Mouse (Mus musculus): Measurements from ENCODE around the gene Slc27a5.

GRCm38 (mm10) chr7:12966104-12966845, 31.7 kb downstream of the Slc27a5 start:
- TF ChIP-seq POLR2A (IDR thresholded peaks at IDR 0.05; ENCODE audit: control insufficient read depth in 1 of 2, insufficient read depth in 1 of 2, low read depth in 1 of 2, low read length in 2 of 2, poor library complexity in 1 of 2) (no peak), CTCF (IDR thresholded peaks at IDR 0.05 in 2 of 3, conservative IDR thresholded peaks at IDR 0.05 in 1 of 3; ENCODE audit: control insufficient read depth in 1 of 3, insufficient read depth in 1 of 3, low read depth in 2 of 3, low read length in 3 of 3, poor library complexity in 1 of 3, severe bottlenecking in 1 of 3) (no peak), MAFK (IDR thresholded peaks at IDR 0.05; ENCODE audit: borderline replicate concordance, low read depth, low read length) (no peak), RAD21 (IDR thresholded peaks at IDR 0.05; ENCODE audit: low read depth, low read length) (no peak), SMC3 (IDR thresholded peaks at IDR 0.05; ENCODE audit: low read depth, low read length) (no peak), TCF12 (IDR thresholded peaks at IDR 0.05; ENCODE audit: low read depth, low read length) (no peak), UBTF (IDR thresholded peaks at IDR 0.05; ENCODE audit: borderline replicate concordance, insufficient read depth, low read depth, low read length) (no peak), EP300 (IDR thresholded peaks at IDR 0.05; ENCODE audit: low read depth in 1 of 2, low read length in 2 of 2) (no peak), MAZ (IDR thresholded peaks at IDR 0.05; ENCODE audit: low read depth, low read length) (no peak), ZNF384 (IDR thresholded peaks at IDR 0.05; ENCODE audit: low read depth, low read length) (no peak), SIN3A (IDR thresholded peaks at IDR 0.05; ENCODE audit: low read length) (no peak; the same call in 1 of the 2 replicates), NELFE (IDR thresholded peaks at IDR 0.05; ENCODE audit: low read depth, low read length) (no peak), KAT2A (conservative IDR thresholded peaks at IDR 0.05; ENCODE audit: low read depth, low read length) (no peak), TAL1 (IDR thresholded peaks at IDR 0.05; ENCODE audit: low read length) (no peak)

All from MEL (cell line).